Mouse (Mus musculus) E14TG2a.4 (cell line): ENCODE results near the gene Gm20481.

Experiments
- H3K27me3 ChIP-seq: 2 replicates; pipeline ENCODE4 v1.6.1; 2014; ENCODE audit warnings: low read length, control low read depth; ENCODE audit not compliant: insufficient read depth
- H3K36me3 ChIP-seq: 2 replicates; pipeline ENCODE4 v1.6.1; 2014; ENCODE audit warnings: low read length, control low read depth; ENCODE audit not compliant: insufficient read depth
- H3K4me1 ChIP-seq: replicated peaks from 2 replicates; pipeline ENCODE4 v1.6.1; 2014; ENCODE audit warnings: low read depth, low read length, control low read depth
- H3K4me3 ChIP-seq: replicated peaks from 2 replicates; pipeline ENCODE4 v1.5.1; 2014; ENCODE audit warnings: mild to moderate bottlenecking, low read length
- H3K9me3 ChIP-seq: 2 replicates; pipeline ENCODE4 v1.6.1; 2014; ENCODE audit warnings: low read length, control low read depth
- CTCF ChIP-seq: conservative IDR thresholded peaks from 2 replicates; pipeline ENCODE4 v1.5.1; 2014; ENCODE audit warnings: low read length
- NANOG ChIP-seq: IDR thresholded peaks from 2 replicates; pipeline ENCODE4 v1.6.1; 2014; ENCODE audit warnings: borderline replicate concordance, low read length, mixed read lengths
- POU5F1 ChIP-seq: IDR thresholded peaks from 2 replicates; pipeline ENCODE4 v1.6.1; 2014; ENCODE audit warnings: low read length, borderline replicate concordance

Gm20481 gene

GRCm38 (mm10) chr17:34949553-34949969 lies 20.2 kb upstream of the Gm20481 start:
- TF ChIP-seq NANOG (no peak), POU5F1 (no peak), CTCF (no peak)
- peaks cover 28% of the 10 kb centered on the region for H3K36me3 ChIP-seq
- no peaks in the 10 kb centered on the region for H3K27me3 ChIP-seq
- peaks cover 21% of the 10 kb centered on the region for H3K4me1 ChIP-seq
- H3K4me3 ChIP-seq: peak overlapping the region; percentile 96
- no peaks in the 10 kb centered on the region for H3K9me3 ChIP-seq

GRCm38 (mm10) chr17:34950514-34951455 lies 18.9 kb upstream of the Gm20481 start:
- Histone ChIP-seq H3K4me3 (peak overlapping the region; percentile 96), H3K36me3 (peaks cover 28% of the 10 kb centered on the region), H3K4me1 (peaks cover 21% of the 10 kb centered on the region), H3K9me3 (no peaks in the 10 kb centered on the region), H3K27me3 (peaks cover 4% of the 10 kb centered on the region; the same call in 1 of the 2 replicates)
- TF ChIP-seq NANOG (no peak), CTCF (peak; percentile 15; the same call in 1 of the 2 replicates), POU5F1 (no peak)

GRCm38 (mm10) chr17:34951636-34952377 lies 17.9 kb upstream of the Gm20481 start:
- Histone ChIP-seq H3K9me3 (no peaks in the 10 kb centered on the region), H3K4me3 (peak overlapping the region; percentile 96), H3K36me3 (peaks cover 28% of the 10 kb centered on the region), H3K27me3 (peaks cover 9% of the 10 kb centered on the region; the same call in 1 of the 2 replicates), H3K4me1 (peaks cover 21% of the 10 kb centered on the region)
- TF ChIP-seq NANOG (no peak), CTCF (no peak), POU5F1 (no peak)

GRCm38 (mm10) chr17:34952378-34953040 lies 17.2 kb upstream of the Gm20481 start:
- Histone ChIP-seq H3K9me3 (no peaks in the 10 kb centered on the region), H3K4me3 (peak overlapping the region; percentile 96), H3K4me1 (peaks cover 21% of the 10 kb centered on the region), H3K27me3 (peaks cover 14% of the 10 kb centered on the region; the same call in 1 of the 2 replicates), H3K36me3 (peaks cover 28% of the 10 kb centered on the region)
- TF ChIP-seq NANOG (no peak), CTCF (peak; percentile 73)

- H3K4me3 ChIP-seq: peak overlapping the region; percentile 96
- H3K9me3 ChIP-seq: no peaks in the 10 kb centered on the region
- TF ChIP-seq NANOG: no peak
- TF ChIP-seq CTCF: no peak
- TF ChIP-seq POU5F1: no peak
- H3K4me1 ChIP-seq: peaks cover 21% of the 10 kb centered on the region
- peaks cover 28% of the 10 kb centered on the region for H3K36me3 ChIP-seq
- peaks cover 14% of the 10 kb centered on the region for H3K27me3 ChIP-seq
These were observed 16.5 kb upstream of the Gm20481 start for GRCm38 (mm10) chr17:34953258-34953657.

GRCm38 (mm10) chr17:34953904-34954303 lies 15.8 kb upstream of the Gm20481 start:
- H3K27me3 ChIP-seq: peaks cover 14% of the 10 kb centered on the region
- H3K4me1 ChIP-seq: peaks cover 21% of the 10 kb centered on the region
- peaks cover 28% of the 10 kb centered on the region for H3K36me3 ChIP-seq
- no peak for TF ChIP-seq CTCF
- TF ChIP-seq POU5F1: no peak
- TF ChIP-seq NANOG: no peak
- no peaks in the 10 kb centered on the region for H3K9me3 ChIP-seq
- no peak overlapping the region for H3K4me3 ChIP-seq

- peaks cover 23% of the 10 kb centered on the region for H3K4me1 ChIP-seq
- TF ChIP-seq POU5F1 (no peak), NANOG (no peak), CTCF (no peak)
- H3K4me3 ChIP-seq: no peak overlapping the region
- no peaks in the 10 kb centered on the region for H3K9me3 ChIP-seq
- H3K27me3 ChIP-seq: peaks cover 17% of the 10 kb centered on the region
- H3K36me3 ChIP-seq: peaks cover 23% of the 10 kb centered on the region
These were observed 14.9 kb upstream of the Gm20481 start for GRCm38 (mm10) chr17:34954831-34955230.

GRCm38 (mm10) chr17:34955884-34956283 lies 13.8 kb upstream of the Gm20481 start:
- H3K27me3 ChIP-seq: peaks cover 26% of the 10 kb centered on the region
- no peak for TF ChIP-seq CTCF
- no peak for TF ChIP-seq POU5F1
- no peak for TF ChIP-seq NANOG
- peaks cover 12% of the 10 kb centered on the region for H3K36me3 ChIP-seq
- no peak overlapping the region for H3K4me3 ChIP-seq
- no peaks in the 10 kb centered on the region for H3K9me3 ChIP-seq
- peaks cover 19% of the 10 kb centered on the region for H3K4me1 ChIP-seq
